Mouse (Mus musculus) heart, embryonic 16.5 days (tissue): ENCODE measurements around the gene Castor1. TPM values are rescaled to one million over a fixed set of nuclear protein-coding genes. Genes with fewer than 3 reads are reported as not detected.

Experiments
- ATAC-seq: fragments of 200-750 bp; cut with Nextera tagmentation; replicated peaks from 2 replicates; pipeline ENCODE4 v1.8.0; 2017; ENCODE audit warnings: moderate number of reproducible peaks; ENCODE audit not compliant: insufficient read depth, low FRiP score; ENCODE audit errors: extremely low read depth
- H3K27ac ChIP-seq: fragments of 300-500 bp; sonication (generic); 2 replicates; pipeline ENCODE4 v1.5.1; 2014; ENCODE audit warnings: mild to moderate bottlenecking, low read length, control low read depth, moderate library complexity
- H3K27me3 ChIP-seq: fragments of 300-500 bp; sonication (generic); 2 replicates; pipeline ENCODE4 v1.6.1; 2014; ENCODE audit warnings: low read length, mixed read lengths; ENCODE audit not compliant: control insufficient read depth, insufficient read depth
- H3K36me3 ChIP-seq: fragments of 300-500 bp; sonication (generic); 2 replicates; pipeline ENCODE4 v1.6.1; 2014; ENCODE audit not compliant: control insufficient read depth, insufficient read depth
- H3K4me1 ChIP-seq: fragments of 300-500 bp; sonication (generic); 2 replicates; pipeline ENCODE4 v1.6.1; 2014; ENCODE audit warnings: low read length, mixed read lengths; ENCODE audit not compliant: control insufficient read depth, insufficient read depth
- H3K4me2 ChIP-seq: fragments of 300-500 bp; sonication (generic); 2 replicates; pipeline ENCODE4 v1.6.1; 2014; ENCODE audit warnings: low read depth, mild to moderate bottlenecking, control low read depth, low read length
- H3K4me3 ChIP-seq: fragments of 300-500 bp; sonication (generic); 2 replicates; pipeline ENCODE4 v1.5.1; 2014; ENCODE audit warnings: mild to moderate bottlenecking, control low read depth, low read length
- H3K9ac ChIP-seq: fragments of 300-500 bp; sonication (generic); 2 replicates; pipeline ENCODE4 v1.6.1; 2014; ENCODE audit warnings: low read length, control low read depth
- H3K9me3 ChIP-seq: fragments of 300-500 bp; sonication (generic); replicated peaks from 2 replicates; pipeline ENCODE4 v1.6.1; 2016; ENCODE audit warnings: low read length; ENCODE audit not compliant: control insufficient read depth
- WGBS: fragments of 180-500 bp; shearing (Covaris S2); extraction: QIAGEN DNeasy Blood & Tissue Kit; methylation state at CpG from one replicate; pipeline ENCODE4 v1.1.7; 2014; 5-methylcytosine and 5-hydroxymethylcytosine counted together
- polyA plus RNA-seq: library from polyadenylated mRNA; unstranded; fragments of >200 nt; fragmentation: Nextera tagmentation; extraction: Ambion mirVana; gene quantifications from 2 replicates; pipeline ENCODE4 v1.2.1, GENCODE M21; 2015

The Castor1 gene
- polyA plus RNA-seq, 1 experiment from 2014 or later = 14.0 TPM

DNA sequence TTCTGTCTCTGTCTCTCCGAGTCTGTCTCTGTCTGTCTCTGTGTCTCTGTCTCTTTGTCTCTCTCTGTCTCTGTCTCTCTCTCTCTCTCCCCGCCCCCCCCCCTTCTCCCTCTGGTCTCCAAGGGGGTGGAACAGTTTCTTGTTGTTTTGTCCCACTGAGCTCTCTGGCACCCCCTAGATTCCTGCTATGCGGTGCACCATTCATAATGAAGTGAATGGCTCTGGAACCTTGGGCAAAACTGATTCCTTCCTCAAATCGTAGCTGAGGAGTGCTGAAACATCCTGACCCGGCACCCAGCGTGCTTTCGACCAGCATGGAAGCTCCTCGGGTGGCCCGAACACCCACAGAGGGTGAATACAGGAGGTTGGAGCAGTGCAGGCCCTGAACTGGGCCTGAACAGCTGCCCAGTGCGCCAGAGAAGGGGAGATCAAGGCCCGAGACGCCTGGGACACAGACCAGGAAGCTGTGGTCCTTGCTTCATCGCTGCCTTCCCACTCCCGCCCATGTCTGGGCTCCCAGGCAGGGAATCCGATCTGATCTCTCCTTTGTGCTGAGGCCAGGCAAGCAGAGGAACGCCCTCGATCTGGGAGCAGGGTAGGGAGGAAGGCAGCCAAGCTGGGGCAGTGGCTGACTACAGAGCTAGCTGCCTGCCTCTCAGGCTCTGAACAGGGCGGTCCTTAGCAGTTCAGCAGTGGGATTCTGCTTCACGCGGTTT lies 52.9 kb downstream of the Castor1 start:
- Histone ChIP-seq H3K27ac (no peak overlapping the region), H3K36me3 (no peaks in the 10 kb centered on the region), H3K4me3 (no peak overlapping the region), H3K9me3 (no peaks in the 10 kb centered on the region), H3K9ac (no peak overlapping the region), H3K4me1 (peaks cover 5% of the 10 kb centered on the region), H3K4me2 (no peak overlapping the region), H3K27me3 (peaks cover 11% of the 10 kb centered on the region; the same call in 1 of the 2 replicates)
- WGBS = 42% methylated on average over 19 of the region's 20 CpGs
- peak; percentile 40; the same call in 1 of the 2 replicates for ATAC-seq

DNA sequence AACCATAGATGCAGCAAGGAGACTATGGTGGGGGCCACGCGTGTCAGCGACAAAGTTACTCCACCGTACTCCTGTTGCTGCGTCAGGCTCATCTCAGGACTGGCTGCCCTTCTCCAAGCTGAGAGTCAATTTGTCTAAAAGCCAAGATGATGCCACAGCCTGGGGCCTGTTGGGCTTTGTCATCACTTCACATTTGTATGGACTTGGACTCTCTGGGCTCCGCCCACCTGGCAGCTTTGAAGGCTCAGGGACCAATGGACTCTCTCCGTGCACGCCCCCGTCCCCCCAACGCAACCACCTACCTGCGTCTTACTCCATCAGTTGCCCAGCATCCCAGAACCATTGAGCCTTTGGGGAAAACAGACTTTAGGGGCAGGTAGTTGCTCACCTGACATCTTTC lies 53.5 kb downstream of the Castor1 start:
- WGBS = 76% methylated on average over 11 of the region's 11 CpGs
- no peak overlapping the region for H3K4me2 ChIP-seq
- H3K4me3 ChIP-seq = no peak overlapping the region
- H3K27me3 ChIP-seq = peaks cover 11% of the 10 kb centered on the region; the same call in 1 of the 2 replicates
- H3K9me3 ChIP-seq = no peaks in the 10 kb centered on the region
- ATAC-seq = no peak
- peaks cover 9% of the 10 kb centered on the region for H3K4me1 ChIP-seq
- no peak overlapping the region for H3K27ac ChIP-seq
- H3K36me3 ChIP-seq = no peaks in the 10 kb centered on the region
- no peak overlapping the region for H3K9ac ChIP-seq

Other genes starting within 250 kb of the Castor1 start
- gene 4930556J24Rik, start 241.4 kb upstream of the Castor1 start, polyA plus RNA-seq = 0.12 TPM in 2 replicates
- gene Gal3st1, start 234.6 kb upstream of the Castor1 start, polyA plus RNA-seq = 0.74 and 1.4 TPM in 2 replicates
- gene Sec14l4, start 186.8 kb upstream of the Castor1 start, polyA plus RNA-seq = 0.38 and 2.1 TPM in 2 replicates
- gene Sec14l3, start 153.4 kb upstream of the Castor1 start, polyA plus RNA-seq = 2.1 and 4.8 TPM in 2 replicates
- 41.6 and 42.5 TPM in 2 replicates for gene Mtfp1, start 122.8 kb upstream of the Castor1 start, polyA plus RNA-seq
- gene Sec14l2, start 94.8 kb upstream of the Castor1 start, polyA plus RNA-seq = 0.42 and 0.97 TPM in 2 replicates
- gene Rnf215, start 83.0 kb upstream of the Castor1 start, polyA plus RNA-seq = 19.2 and 20.6 TPM in 2 replicates
- gene Ccdc157, start 57.9 kb upstream of the Castor1 start, polyA plus RNA-seq = 4.5 and 5.0 TPM in 2 replicates
- 31.1 and 34.1 TPM in 2 replicates for gene Sf3a1, start 57.9 kb upstream of the Castor1 start, polyA plus RNA-seq
- gene Tbc1d10a, start 31.4 kb upstream of the Castor1 start, polyA plus RNA-seq = 19.4 and 20.9 TPM in 2 replicates
- gene Osm, start 18.2 kb downstream of the Castor1 start, polyA plus RNA-seq = 0.21 and 0.33 TPM in 2 replicates
- gene Lif, start 39.3 kb downstream of the Castor1 start, polyA plus RNA-seq = 0.15 and 0.20 TPM in 2 replicates
- gene Hormad2, start 222.9 kb downstream of the Castor1 start, polyA plus RNA-seq = 0.21 and 0.56 TPM in 2 replicates